ENCODE assay signal across 15 mouse cellular contexts in genomic region chr13:47952946-47953345, GRCm38 (mm10).
"Had no signal": no experiment of that assay in that cellular context is flagged by ENCODE, and none has a peak within 500 bp of the region (broad histone marks: within the 10 kb centered on the region; RNA-seq: fewer than 3 reads in every experiment).

No protein-coding gene starts in this region.

- H3K4me2 ChIP-seq: neural tube, embryonic 13.5 days; neural tube, embryonic 15.5 days; stomach, embryonic 15.5 days had no signal

- H3K27ac ChIP-seq: neural tube, embryonic 13.5 days; neural tube, embryonic 15.5 days; stomach, embryonic 15.5 days; stomach, postnatal 0 days had no signal

- H3K36me3 ChIP-seq: neural tube, embryonic 13.5 days; neural tube, embryonic 15.5 days; stomach, embryonic 15.5 days had no signal

- DNase-seq: right cerebral cortex, adult 18-20 months; right cerebral cortex, postnatal 14 days; right cerebral cortex, postnatal 25 days; right cerebral cortex, postnatal 4 days; spleen, adult 18-20 months; thymus, adult 18-20 months; thymus, adult 2 months; thymus, postnatal 14 days; thymus, postnatal 25 days; thymus, postnatal 36 days; thymus, postnatal 4 days had no signal

- H3K27me3 ChIP-seq: neural tube, embryonic 13.5 days; neural tube, embryonic 15.5 days; stomach, embryonic 15.5 days had no signal

- H3K4me3 ChIP-seq: neural tube, embryonic 13.5 days; neural tube, embryonic 15.5 days; stomach, embryonic 15.5 days had no signal

- H3K9me3 ChIP-seq: neural tube, embryonic 13.5 days; neural tube, embryonic 15.5 days; stomach, embryonic 15.5 days had no signal

- H3K9ac ChIP-seq: neural tube, embryonic 13.5 days; neural tube, embryonic 15.5 days; stomach, embryonic 15.5 days had no signal
